Mouse (Mus musculus) spleen, adult 12 weeks (tissue): Measurements from ENCODE around the gene Abl2.

Experiments
- DNase-seq: peaks from one replicate; pipeline ENCODE4 v3.0.0; 2022; ENCODE audit warnings: low spot score

The Abl2 gene

GRCm38 (mm10) chr1:156671921-156672320 is 113.3 kb downstream of the Abl2 start:
- DNase-seq, result no peak

DNA sequence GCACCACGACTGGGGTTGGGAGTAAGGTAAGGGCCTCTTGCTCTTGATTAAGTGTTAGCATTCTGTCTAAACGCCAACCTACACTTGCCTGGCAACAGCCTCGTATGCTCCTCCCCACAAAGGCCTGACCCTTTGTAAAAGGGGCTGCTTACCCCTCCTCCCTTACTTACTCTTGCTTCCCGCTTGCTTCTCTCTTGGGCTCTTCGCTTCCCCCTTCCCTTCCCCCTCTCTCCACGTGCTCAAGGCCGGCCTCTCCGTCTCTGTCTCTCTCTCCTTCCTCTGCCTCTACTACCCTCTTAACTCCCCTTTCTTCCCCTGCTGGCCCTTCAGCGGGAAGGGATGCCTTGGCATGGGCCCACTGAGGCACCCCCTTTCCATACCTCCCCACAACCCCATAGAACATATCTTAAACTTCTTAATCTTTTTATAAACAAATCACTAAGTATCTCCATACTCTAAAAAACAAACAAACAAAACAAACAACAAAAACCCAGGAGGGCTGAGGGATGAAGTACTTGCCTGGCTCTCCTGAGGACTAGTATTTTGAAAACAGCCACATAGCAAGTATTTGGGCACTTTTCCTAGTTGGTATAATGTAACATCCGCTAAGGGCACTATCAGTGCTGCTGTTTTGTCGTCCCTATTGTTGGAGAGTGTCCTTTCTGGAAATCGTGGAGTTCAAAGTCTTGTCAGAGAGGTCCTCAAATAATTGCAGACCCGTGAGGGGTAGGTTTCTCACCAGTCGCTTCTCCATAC is 114.3 kb downstream of the Abl2 start:
- DNase-seq, result no peak

DNA sequence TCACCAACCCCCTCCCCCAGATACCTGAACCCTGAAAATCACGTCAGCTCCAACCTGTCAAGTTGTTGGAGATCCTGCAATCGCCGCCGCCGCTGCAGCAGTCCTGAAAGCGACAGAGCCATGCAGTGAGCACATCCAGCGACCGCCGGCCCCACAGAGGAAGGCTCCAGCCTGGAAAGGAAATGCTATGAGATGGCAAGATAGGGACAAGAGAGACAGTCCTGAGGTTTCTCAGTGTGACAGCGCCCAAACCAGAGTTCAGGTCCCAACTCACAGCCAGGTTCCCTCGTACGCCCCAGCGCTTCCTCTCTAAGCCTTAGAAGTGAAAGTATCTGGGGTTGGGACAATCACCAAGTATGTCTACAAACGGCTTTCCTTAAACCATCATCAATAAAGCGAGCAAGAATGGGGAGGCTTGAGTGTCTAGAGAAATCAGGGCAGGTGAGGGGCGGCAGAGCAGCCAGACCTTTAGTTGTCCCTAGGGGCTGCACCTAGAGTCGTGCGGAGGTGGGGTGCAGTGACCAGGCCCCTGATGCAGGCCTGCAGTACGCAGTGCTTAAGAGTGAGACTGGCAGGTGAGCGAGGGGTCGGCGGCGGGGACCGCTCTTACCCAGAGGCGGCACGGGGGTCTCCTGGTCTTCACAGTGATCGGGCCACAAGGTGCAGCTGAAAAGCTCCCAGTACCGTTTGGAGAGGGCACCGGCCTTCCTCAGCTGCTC is 115.0 kb downstream of the Abl2 start:
- DNase-seq, result peak; percentile 42

DNA sequence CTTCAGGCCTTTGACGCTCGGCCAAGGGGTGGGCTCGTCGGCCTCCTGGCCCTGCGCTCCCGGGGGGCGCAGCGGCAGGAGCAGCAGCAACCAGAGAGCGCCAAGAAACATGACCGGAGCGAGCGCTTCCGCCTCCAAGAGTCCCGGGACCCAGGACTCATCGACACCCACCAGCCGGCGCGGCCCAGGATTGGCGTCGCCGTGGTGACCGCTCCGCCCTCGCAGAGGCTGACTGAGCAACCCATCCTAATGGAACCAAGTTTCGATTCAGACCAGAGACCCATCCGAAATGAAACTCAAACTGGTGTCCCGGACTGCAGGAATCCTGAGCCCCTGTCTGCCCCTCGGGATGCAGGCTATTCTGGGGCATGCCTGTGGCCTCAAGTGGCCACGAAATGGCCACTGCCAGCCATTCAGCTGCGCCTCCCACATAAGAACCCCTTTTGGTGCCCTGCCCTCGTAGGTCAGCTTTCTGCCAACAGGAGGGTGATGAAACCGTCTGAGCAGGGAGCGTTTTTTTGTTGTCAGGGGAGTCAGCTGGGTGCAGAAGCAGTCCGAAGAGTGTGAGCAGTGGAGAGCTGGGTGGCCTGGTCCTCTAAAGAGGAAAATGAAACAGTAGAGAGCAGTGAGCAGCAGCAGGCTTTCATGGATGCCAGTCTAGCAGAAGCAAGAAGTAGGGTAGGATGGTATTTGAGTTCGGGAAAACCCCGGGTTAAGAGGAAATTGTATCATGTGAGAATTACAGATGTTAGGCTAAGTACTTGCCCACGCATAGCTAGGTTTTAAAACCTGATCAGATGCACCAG is 115.8 kb downstream of the Abl2 start, which contains the start of gene Tor3a:
Gene Tor3a, minus strand, starts transcription at position 162 of the 806 bp plus-strand sequence.
- DNase-seq, result peak; percentile 71

DNA sequence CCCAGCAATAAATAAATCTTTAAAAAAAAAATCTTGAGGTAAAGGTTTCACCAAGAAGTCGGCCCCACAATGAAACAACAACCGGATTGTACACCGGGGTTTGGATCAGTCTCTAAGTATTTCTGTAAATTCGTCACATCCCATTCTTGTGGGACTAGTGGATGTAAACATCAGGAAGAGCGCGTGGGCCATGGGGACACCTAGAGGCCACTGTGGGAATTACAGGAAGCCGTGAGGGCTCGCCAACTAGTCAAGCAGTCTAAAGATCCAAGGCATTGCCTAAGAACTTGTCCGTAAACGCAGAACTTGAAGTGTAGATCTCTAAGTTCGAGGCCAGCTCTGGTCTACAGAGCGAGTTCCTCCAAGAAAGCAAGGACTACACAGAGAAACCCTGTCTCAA is 117.6 kb downstream of the Abl2 start:
- peak; percentile 43 for DNase-seq

DNA sequence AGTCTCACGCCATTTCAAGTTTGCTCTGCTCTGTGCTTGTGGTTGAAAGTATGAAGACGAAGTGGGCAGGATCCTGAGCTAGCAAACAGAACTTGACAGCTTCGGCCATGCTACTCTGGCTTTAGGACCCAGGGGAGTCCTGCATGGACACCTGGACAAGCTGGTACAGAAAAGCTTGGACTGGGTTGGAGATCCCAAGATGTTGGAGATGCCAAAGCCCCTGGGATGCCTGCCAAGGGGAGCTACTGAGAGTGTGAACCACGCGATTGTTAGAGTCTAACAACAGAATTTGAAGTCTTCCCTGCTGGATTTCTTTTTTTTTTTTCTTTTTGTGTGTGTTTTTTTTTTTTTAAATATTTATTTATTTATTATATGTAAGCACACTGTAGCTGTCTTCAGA is 118.0 kb downstream of the Abl2 start:
- DNase-seq, result no peak

DNA sequence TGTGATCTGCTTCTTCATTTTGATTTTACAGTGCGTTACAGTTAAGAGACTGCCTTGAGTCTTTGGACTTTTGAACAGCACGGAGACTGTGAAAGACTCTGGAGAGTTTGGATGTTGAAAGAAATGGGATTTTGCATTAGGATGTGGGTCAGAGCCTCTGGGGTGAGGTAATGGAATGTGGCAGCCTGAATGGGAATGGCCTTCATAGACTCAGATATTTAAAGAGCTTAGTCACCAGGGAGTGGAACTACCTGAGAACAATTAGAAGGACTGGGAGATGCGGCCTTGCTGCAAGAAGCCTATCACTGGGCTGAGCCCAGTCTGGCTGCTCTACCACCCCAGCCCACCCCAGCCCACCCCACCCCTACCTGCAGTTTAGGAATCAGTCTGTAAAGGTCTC is 118.6 kb downstream of the Abl2 start:
- DNase-seq, result no peak

- DNase-seq, result no peak
Observed at GRCm38 (mm10) chr1:156679599-156679998, 121.0 kb downstream of the Abl2 start.

DNA sequence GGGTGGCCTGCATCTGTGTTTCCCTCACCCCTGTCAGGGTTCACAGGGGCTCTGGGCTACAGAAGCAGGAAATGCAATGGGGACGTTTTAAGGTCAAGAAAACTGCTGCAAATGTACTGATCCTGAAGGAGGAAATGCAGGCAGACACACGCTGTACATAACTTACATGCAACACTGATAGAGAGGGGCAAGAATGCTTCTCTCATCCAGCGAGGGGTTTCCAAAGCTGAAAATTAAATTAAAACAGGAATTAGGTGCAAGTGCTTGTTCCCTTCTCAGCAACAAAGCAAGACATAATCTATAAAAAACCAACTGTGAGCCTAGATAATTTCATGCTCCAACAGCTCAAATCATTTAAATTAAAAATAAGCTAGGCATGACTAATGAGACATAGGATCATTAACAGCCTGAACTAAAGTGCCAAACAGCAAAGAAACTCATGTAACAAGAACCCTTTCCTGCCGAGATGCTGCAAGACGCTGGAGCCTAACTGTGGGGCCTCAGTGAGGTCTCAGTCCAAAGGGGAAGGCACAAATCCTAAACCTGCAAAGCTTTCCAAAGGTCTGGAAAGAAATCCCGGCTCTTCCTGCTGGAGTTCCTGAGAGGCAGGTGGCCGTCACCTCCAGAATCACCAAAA is 127.6 kb downstream of the Abl2 start:
- no peak for DNase-seq
